Mouse (Mus musculus): ENCODE results near the gene Fam3c. TPM values are rescaled to one million over a fixed set of nuclear protein-coding genes. Genes with fewer than 3 reads are reported as not detected.

The Fam3c gene
- polyA plus RNA-seq, 1 experiment, result 3.9 TPM

- H3K27me3 ChIP-seq (ENCODE audit: control insufficient read depth, insufficient read depth, low read length), result no peaks in the 10 kb centered on the region
- H3K4me3 ChIP-seq (ENCODE audit: control insufficient read depth, insufficient read depth, low read length), result no peak overlapping the region
- no peak overlapping the region for H3K27ac ChIP-seq (ENCODE audit: control insufficient read depth, insufficient read depth, low read length)
- 89% methylated on average over 7 of the region's 7 CpGs for WGBS
- no peak for DNase-seq
- TF ChIP-seq POLR2A (IDR thresholded peaks at IDR 0.05; ENCODE audit: control insufficient read depth, extremely low read depth, insufficient read depth, low read length, poor library complexity) (no peak), CTCF (IDR thresholded peaks at IDR 0.05; ENCODE audit: borderline replicate concordance, control insufficient read depth, extremely low read depth, insufficient read depth, low read length, poor library complexity) (no peak)
- no peaks in the 10 kb centered on the region for H3K36me3 ChIP-seq (ENCODE audit: control insufficient read depth, insufficient read depth, low read length)
- peaks cover 4% of the 10 kb centered on the region; the same call in 1 of the 2 replicates for H3K4me1 ChIP-seq (replicated peaks; ENCODE audit: control insufficient read depth, insufficient read depth, low read length)
These were observed 42.2 kb upstream of the Fam3c start for GRCm38 (mm10) chr6:22398079-22398774.

GRCm38 (mm10) chr6:22395207-22395606, 39.2 kb upstream of the Fam3c start:
- 84% methylated on average over 3 of the region's 3 CpGs for WGBS
- no peak for DNase-seq
- H3K4me1 ChIP-seq (replicated peaks; ENCODE audit: control insufficient read depth, insufficient read depth, low read length), result peaks cover 9% of the 10 kb centered on the region
- H3K36me3 ChIP-seq (ENCODE audit: control insufficient read depth, insufficient read depth, low read length), result no peaks in the 10 kb centered on the region
- no peak overlapping the region for H3K4me3 ChIP-seq (ENCODE audit: control insufficient read depth, insufficient read depth, low read length)
- H3K27me3 ChIP-seq (ENCODE audit: control insufficient read depth, insufficient read depth, low read length), result no peaks in the 10 kb centered on the region
- TF ChIP-seq CTCF (IDR thresholded peaks at IDR 0.05; ENCODE audit: borderline replicate concordance, control insufficient read depth, extremely low read depth, insufficient read depth, low read length, poor library complexity) (no peak), POLR2A (IDR thresholded peaks at IDR 0.05; ENCODE audit: control insufficient read depth, extremely low read depth, insufficient read depth, low read length, poor library complexity) (no peak)
- H3K27ac ChIP-seq (ENCODE audit: control insufficient read depth, insufficient read depth, low read length), result no peak overlapping the region

GRCm38 (mm10) chr6:22390654-22391365, 34.8 kb upstream of the Fam3c start:
- TF ChIP-seq CTCF (IDR thresholded peaks at IDR 0.05; ENCODE audit: borderline replicate concordance, control insufficient read depth, extremely low read depth, insufficient read depth, low read length, poor library complexity) (no peak), POLR2A (IDR thresholded peaks at IDR 0.05; ENCODE audit: control insufficient read depth, extremely low read depth, insufficient read depth, low read length, poor library complexity) (no peak)
- 25% methylated on average over 13 of the region's 13 CpGs for WGBS
- no peak overlapping the region for H3K27ac ChIP-seq (ENCODE audit: control insufficient read depth, insufficient read depth, low read length)
- no peaks in the 10 kb centered on the region for H3K36me3 ChIP-seq (ENCODE audit: control insufficient read depth, insufficient read depth, low read length)
- H3K4me3 ChIP-seq (ENCODE audit: control insufficient read depth, insufficient read depth, low read length), result no peak overlapping the region
- H3K4me1 ChIP-seq (replicated peaks; ENCODE audit: control insufficient read depth, insufficient read depth, low read length), result peaks cover 9% of the 10 kb centered on the region
- no peaks in the 10 kb centered on the region for H3K27me3 ChIP-seq (ENCODE audit: control insufficient read depth, insufficient read depth, low read length)
- no peak for DNase-seq

- Histone ChIP-seq H3K27ac (ENCODE audit: control insufficient read depth, insufficient read depth, low read length) (no peak overlapping the region), H3K27me3 (ENCODE audit: control insufficient read depth, insufficient read depth, low read length) (no peaks in the 10 kb centered on the region), H3K36me3 (ENCODE audit: control insufficient read depth, insufficient read depth, low read length) (no peaks in the 10 kb centered on the region), H3K4me1 (replicated peaks; ENCODE audit: control insufficient read depth, insufficient read depth, low read length) (no peaks in the 10 kb centered on the region), H3K4me3 (ENCODE audit: control insufficient read depth, insufficient read depth, low read length) (no peak overlapping the region)
- WGBS, result 99% methylated on average over 5 of the region's 5 CpGs
- DNase-seq, result no peak
- no peak for TF ChIP-seq CTCF (IDR thresholded peaks at IDR 0.05; ENCODE audit: borderline replicate concordance, control insufficient read depth, extremely low read depth, insufficient read depth, low read length, poor library complexity)
- TF ChIP-seq POLR2A (IDR thresholded peaks at IDR 0.05; ENCODE audit: control insufficient read depth, extremely low read depth, insufficient read depth, low read length, poor library complexity), result no peak
These were observed 29.3 kb upstream of the Fam3c start for GRCm38 (mm10) chr6:22385254-22385870.

GRCm38 (mm10) chr6:22380269-22380668, 24.2 kb upstream of the Fam3c start:
- WGBS, result 98% methylated on average over 3 of the region's 3 CpGs
- H3K4me1 ChIP-seq (replicated peaks; ENCODE audit: control insufficient read depth, insufficient read depth, low read length), result no peaks in the 10 kb centered on the region
- DNase-seq, result no peak
- H3K36me3 ChIP-seq (ENCODE audit: control insufficient read depth, insufficient read depth, low read length), result no peaks in the 10 kb centered on the region
- TF ChIP-seq CTCF (IDR thresholded peaks at IDR 0.05; ENCODE audit: borderline replicate concordance, control insufficient read depth, extremely low read depth, insufficient read depth, low read length, poor library complexity) (no peak), POLR2A (IDR thresholded peaks at IDR 0.05; ENCODE audit: control insufficient read depth, extremely low read depth, insufficient read depth, low read length, poor library complexity) (no peak)
- no peak overlapping the region for H3K27ac ChIP-seq (ENCODE audit: control insufficient read depth, insufficient read depth, low read length)
- no peaks in the 10 kb centered on the region for H3K27me3 ChIP-seq (ENCODE audit: control insufficient read depth, insufficient read depth, low read length)
- H3K4me3 ChIP-seq (ENCODE audit: control insufficient read depth, insufficient read depth, low read length), result no peak overlapping the region

GRCm38 (mm10) chr6:22379831-22380230, 23.8 kb upstream of the Fam3c start:
- WGBS, result 100% methylated on average over 1 of the region's 1 CpGs
- Histone ChIP-seq H3K36me3 (ENCODE audit: control insufficient read depth, insufficient read depth, low read length) (no peaks in the 10 kb centered on the region), H3K4me1 (replicated peaks; ENCODE audit: control insufficient read depth, insufficient read depth, low read length) (no peaks in the 10 kb centered on the region), H3K27me3 (ENCODE audit: control insufficient read depth, insufficient read depth, low read length) (no peaks in the 10 kb centered on the region), H3K27ac (ENCODE audit: control insufficient read depth, insufficient read depth, low read length) (no peak overlapping the region), H3K4me3 (ENCODE audit: control insufficient read depth, insufficient read depth, low read length) (no peak overlapping the region)
- DNase-seq, result no peak
- TF ChIP-seq POLR2A (IDR thresholded peaks at IDR 0.05; ENCODE audit: control insufficient read depth, extremely low read depth, insufficient read depth, low read length, poor library complexity), result no peak
- no peak for TF ChIP-seq CTCF (IDR thresholded peaks at IDR 0.05; ENCODE audit: borderline replicate concordance, control insufficient read depth, extremely low read depth, insufficient read depth, low read length, poor library complexity)
